Mouse (Mus musculus): ENCODE measurements around the gene Pgm2. TPM values are rescaled to one million over a fixed set of nuclear protein-coding genes. Genes with fewer than 3 reads are reported as not detected.

Pgm2 gene
- 5.6 and 6.9 TPM in 2 replicates for polyA plus RNA-seq (2021; fragmentation: Nextera tagmentation)
- long read RNA-seq, experiment 1, transcript Pgm2-201 (14 exons, 2,369 nt): major isoform, 34 of 55 reads
- long read RNA-seq, experiment 1, partial matches to known transcripts: 9 of 55 reads
- long read RNA-seq, experiment 1, other reads (novel, unspliced or antisense): 12 of 55 reads
- long read RNA-seq, experiment 2, transcript Pgm2-201 (14 exons, 2,369 nt): major isoform, 13 of 14 reads
- long read RNA-seq, experiment 2, partial matches to known transcripts: 0 of 14 reads
- long read RNA-seq, experiment 2, other reads (novel, unspliced or antisense): 1 of 14 reads

DNA sequence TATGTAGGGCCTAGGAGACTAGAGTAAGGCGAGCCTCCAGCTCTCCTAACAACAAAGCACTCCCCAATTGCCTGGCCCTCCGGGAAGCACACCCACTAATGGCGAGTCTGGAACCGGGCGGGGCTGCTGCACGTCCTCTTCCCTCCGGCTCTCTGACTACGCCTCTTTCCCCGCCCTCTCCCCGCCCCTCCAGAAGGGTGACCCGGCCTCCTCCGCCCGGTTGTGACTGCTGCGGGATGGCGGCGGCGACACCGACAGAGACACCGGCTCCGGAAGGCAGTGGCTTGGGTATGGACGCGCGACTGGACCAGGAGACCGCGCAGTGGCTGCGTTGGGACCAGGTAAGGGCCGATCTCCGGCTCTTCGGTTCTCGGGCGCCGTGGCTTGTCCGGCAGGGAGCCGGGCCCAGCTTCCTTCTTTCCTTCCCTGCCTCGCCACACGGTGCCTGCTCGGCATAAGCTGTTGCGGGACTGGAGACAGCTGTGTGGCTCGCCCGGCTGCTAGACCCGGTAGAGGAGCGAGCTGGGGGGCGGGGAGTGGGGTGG, at the start of gene Pgm2:
Gene Pgm2, plus strand, starts transcription at position 203 of the 545 bp plus-strand sequence.

DNA sequence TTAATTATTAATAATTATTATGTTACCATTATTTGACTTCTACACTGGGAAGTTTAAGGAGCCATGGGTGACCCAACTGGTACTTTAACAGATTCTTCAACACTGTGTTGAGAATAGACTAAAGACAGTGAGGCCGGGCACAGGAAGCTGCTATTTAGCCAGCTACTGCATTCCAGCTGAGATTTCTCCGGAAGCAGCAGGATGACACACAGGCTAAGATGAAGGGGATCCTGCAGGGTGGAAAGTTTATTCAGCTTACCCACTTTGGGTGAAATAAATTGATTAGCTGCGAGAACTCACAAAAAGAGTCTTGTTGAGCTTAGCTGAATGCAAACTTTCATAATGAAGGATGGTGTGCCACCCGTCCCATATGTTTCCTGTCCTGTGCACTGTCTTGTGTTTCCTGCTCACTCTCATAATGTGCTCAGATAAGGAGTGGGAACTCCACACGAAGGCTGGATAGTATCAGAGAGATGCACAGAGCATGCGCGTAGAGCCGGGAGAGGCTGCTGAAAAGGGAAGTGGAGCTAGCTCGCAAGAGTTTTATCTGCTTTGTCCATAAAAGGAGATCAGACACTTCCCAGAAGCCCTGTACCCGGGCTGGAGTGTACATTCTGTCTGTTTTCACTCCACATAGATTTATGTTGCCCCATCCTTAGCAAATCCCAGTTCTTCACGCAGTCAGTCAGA, 63.3 kb downstream of the Pgm2 start, which contains the start of gene Tbc1d1:
Gene Tbc1d1, plus strand, starts transcription at position 445 of the 690 bp plus-strand sequence.

Other genes with a start within 250 kb of the Pgm2 start
- gene Rell1, start 124.1 kb upstream of the Pgm2 start, polyA plus RNA-seq (2021; fragmentation: Nextera tagmentation): 5.4 and 6.0 TPM in 2 replicates
- 3.4 and 3.5 TPM in 2 replicates for gene Tbc1d1, start 63.4 kb downstream of the Pgm2 start, polyA plus RNA-seq (2021; fragmentation: Nextera tagmentation)

Measured in left cerebral cortex, adult 6 months (tissue).